8 mouse cellular contexts compared by ENCODE assay signal in genomic region chr17:15372931-15373652, GRCm38 (mm10). TPM values are rescaled to one million over a fixed set of nuclear protein-coding genes. Genes with fewer than 3 reads are reported as not detected.
DNase-seq lines count a peak whose midpoint lies in the region; ATAC-seq lines count a peak whose summit lies in the region.

No protein-coding gene starts in this region.

- ATAC-seq in forebrain, embryonic 12.5 days (ENCODE audit: low FRiP score) = no peak
- ATAC-seq in hindbrain, embryonic 14.5 days (ENCODE audit: low FRiP score) = no peak

- H3K9ac ChIP-seq in forebrain, embryonic 12.5 days = peak overlapping the region; percentile 93
- H3K9ac ChIP-seq in hindbrain, embryonic 14.5 days = peak overlapping the region; percentile 51

- H3K4me3 ChIP-seq in embryonic facial prominence, embryonic 10.5 days = peak overlapping the region; percentile 71
- H3K4me3 ChIP-seq in forebrain, embryonic 12.5 days (replicated peaks) = peak overlapping the region; percentile 89
- H3K4me3 ChIP-seq in hindbrain, embryonic 14.5 days (replicated peaks; ENCODE audit: low read length) = peak overlapping the region; percentile 67

- H3K36me3 ChIP-seq in embryonic facial prominence, embryonic 10.5 days (replicated peaks) = peaks cover 36% of the 10 kb centered on the region
- H3K36me3 ChIP-seq in forebrain, embryonic 12.5 days (replicated peaks) = peaks cover 44% of the 10 kb centered on the region
- peaks cover 46% of the 10 kb centered on the region for H3K36me3 ChIP-seq in hindbrain, embryonic 14.5 days (replicated peaks; ENCODE audit: control insufficient read depth, insufficient read depth)

- peaks cover 80% of the 10 kb centered on the region for H3K27me3 ChIP-seq in embryonic facial prominence, embryonic 10.5 days (replicated peaks; ENCODE audit: low read depth, poor library complexity, severe bottlenecking)
- H3K27me3 ChIP-seq in forebrain, embryonic 12.5 days = peaks cover 14% of the 10 kb centered on the region
- H3K27me3 ChIP-seq in hindbrain, embryonic 14.5 days (ENCODE audit: control insufficient read depth, insufficient read depth, low read length) = no peaks in the 10 kb centered on the region

- no peaks in the 10 kb centered on the region for H3K9me3 ChIP-seq in embryonic facial prominence, embryonic 10.5 days
- no peaks in the 10 kb centered on the region for H3K9me3 ChIP-seq in forebrain, embryonic 12.5 days
- H3K9me3 ChIP-seq in hindbrain, embryonic 14.5 days (ENCODE audit: control insufficient read depth, low read length) = no peaks in the 10 kb centered on the region

- DNase-seq in embryonic facial prominence, embryonic 10.5 days (ENCODE audit: low spot score) = no peak
- DNase-seq in hindbrain, embryonic 14.5 days (ENCODE audit: low spot score) = no peak
- DNase-seq in lung, postnatal 25 days (ENCODE audit: low spot score) = peak; percentile 44
- no peak for DNase-seq in cerebellum, adult 11 months
- no peak for DNase-seq in cerebellum, postnatal 10 days
- DNase-seq in thymus, adult 18-20 months = no peak
- DNase-seq in frontal cortex, postnatal 14 days (ENCODE audit: low spot score in 2 of 2) = no peak

- 59% methylated on average over 15 of the region's 15 CpGs for WGBS in embryonic facial prominence, embryonic 10.5 days
- WGBS in forebrain, embryonic 12.5 days = 45% methylated on average over 15 of the region's 15 CpGs
- WGBS in hindbrain, embryonic 14.5 days = 47% methylated on average over 15 of the region's 15 CpGs

- peaks cover 62% of the 10 kb centered on the region for H3K4me1 ChIP-seq in embryonic facial prominence, embryonic 10.5 days
- peaks cover 73% of the 10 kb centered on the region for H3K4me1 ChIP-seq in forebrain, embryonic 12.5 days
- peaks cover 41% of the 10 kb centered on the region for H3K4me1 ChIP-seq in hindbrain, embryonic 14.5 days (replicated peaks; ENCODE audit: control insufficient read depth, insufficient read depth, low read length)

- peak overlapping the region; percentile 90 for H3K4me2 ChIP-seq in forebrain, embryonic 12.5 days
- H3K4me2 ChIP-seq in hindbrain, embryonic 14.5 days (replicated peaks) = peak overlapping the region; percentile 82

- H3K27ac ChIP-seq in embryonic facial prominence, embryonic 10.5 days (replicated peaks) = peak overlapping the region; percentile 40
- peak overlapping the region; percentile 74 for H3K27ac ChIP-seq in forebrain, embryonic 12.5 days
- no peak overlapping the region for H3K27ac ChIP-seq in hindbrain, embryonic 14.5 days

RNA-seq across cellular contexts. Expression of gene Dll1, which starts 3.6 kb away (rescaled TPM):
- 13.2 and 22.1 TPM in 2 replicates for polyA plus RNA-seq in embryonic facial prominence, embryonic 10.5 days (2016; fragmentation: Nextera tagmentation; extraction: Ambion mirVana)
- polyA plus RNA-seq in forebrain, embryonic 12.5 days (2016; fragmentation: Nextera tagmentation; extraction: Ambion mirVana) = 89.3 and 98.1 TPM in 2 replicates
- 12.5 and 15.1 TPM in 2 replicates for polyA plus RNA-seq in hindbrain, embryonic 14.5 days (2014; fragmentation: Nextera tagmentation; extraction: Ambion mirVana)

RNA-seq across cellular contexts. Expression of gene Fam120b, which starts 22.9 kb away (rescaled TPM):
- 26.9 and 27.3 TPM in 2 replicates for polyA plus RNA-seq in embryonic facial prominence, embryonic 10.5 days (2016; fragmentation: Nextera tagmentation; extraction: Ambion mirVana)
- polyA plus RNA-seq in forebrain, embryonic 12.5 days (2016; fragmentation: Nextera tagmentation; extraction: Ambion mirVana) = 41.4 and 42.1 TPM in 2 replicates
- 45.2 and 50.4 TPM in 2 replicates for polyA plus RNA-seq in hindbrain, embryonic 14.5 days (2014; fragmentation: Nextera tagmentation; extraction: Ambion mirVana)
